Mouse (Mus musculus) CH12.LX (cell line): ENCODE data around the gene Scyl1. TPM values are rescaled to one million over a fixed set of nuclear protein-coding genes. Genes with fewer than 3 reads are reported as not detected.

ENCODE experiments used
- DNase-seq: peaks from one replicate; pipeline ENCODE4 v3.0.0-alpha.2; 2013; ENCODE audit errors: extremely low read depth
- H3K27ac ChIP-seq: 2 replicates; pipeline ENCODE4 v1.5.1; 2012; ENCODE audit warnings: low read depth, mild to moderate bottlenecking, control low read depth, moderate library complexity; ENCODE audit not compliant: insufficient read depth
- H3K27me3 ChIP-seq: replicated peaks from 2 replicates; pipeline ENCODE3; 2012; ENCODE audit warnings: inconsistent platforms
- H3K36me3 ChIP-seq, 2 experiments: replicated peaks in 1 of 2; 2 replicates each; pipeline versions ENCODE3 to v1.6.1; 2012; ENCODE audit warnings: inconsistent platforms in 1 of 2, low read length in 1 of 2, mild to moderate bottlenecking in 1 of 2, mixed read lengths in 1 of 2, moderate library complexity in 1 of 2; ENCODE audit not compliant: control insufficient read depth in 1 of 2, insufficient read depth in 1 of 2
- H3K4me1 ChIP-seq, 2 experiments: 2 replicates each; pipeline ENCODE4 v1.6.1; 2012; ENCODE audit warnings: inconsistent platforms in 1 of 2, moderate library complexity in 1 of 2; ENCODE audit not compliant: insufficient read depth in 2 of 2, control insufficient read depth in 1 of 2
- H3K4me2 ChIP-seq: 2 replicates; pipeline ENCODE4 v1.6.1; 2012; ENCODE audit warnings: low read depth, mild to moderate bottlenecking, control low read depth; ENCODE audit not compliant: poor library complexity, insufficient read depth, severe bottlenecking
- H3K4me3 ChIP-seq, 3 experiments: fragments of 150-350 bp in 1 of 3; sonication (generic) in 1 of 3; replicated peaks in 1 of 3; 2 replicates each; pipeline versions ENCODE3 to v1.5.1; 2011 to 2012; ENCODE audit warnings: low read depth in 2 of 3, low read length in 2 of 3, mild to moderate bottlenecking in 2 of 3, moderate library complexity in 2 of 3, control low read depth in 1 of 3, improper control_type of control experiment in 1 of 3, inconsistent platforms in 1 of 3, mixed read lengths in 1 of 3; ENCODE audit not compliant: poor library complexity in 1 of 3
- H3K79me2 ChIP-seq: replicated peaks from 2 replicates; pipeline ENCODE4 v1.6.1; 2012; ENCODE audit warnings: mild to moderate bottlenecking, moderate library complexity; ENCODE audit not compliant: control insufficient read depth, poor library complexity, insufficient read depth, severe bottlenecking; ENCODE audit errors: extremely low read depth
- H3K9ac ChIP-seq: 2 replicates; pipeline ENCODE4 v1.6.1; 2012; ENCODE audit warnings: low read depth, mild to moderate bottlenecking, control low read depth, moderate library complexity; ENCODE audit not compliant: insufficient read depth
- H3K9me3 ChIP-seq: replicated peaks from 2 replicates; pipeline ENCODE3; 2012; ENCODE audit warnings: low read length, inconsistent platforms, mixed read lengths
- BHLHE40 ChIP-seq: IDR thresholded peaks from 2 replicates; pipeline ENCODE4 v1.6.1; 2011; ENCODE audit warnings: mild to moderate bottlenecking, low read depth, low read length, improper control_type of control experiment
- CHD1 ChIP-seq: IDR thresholded peaks from 2 replicates; pipeline ENCODE4 v1.6.1; 2012; ENCODE audit warnings: low read depth, low read length, improper control_type of control experiment, inconsistent platforms
- CHD2 ChIP-seq: IDR thresholded peaks from 2 replicates; pipeline ENCODE4 v1.6.1; 2011; ENCODE audit warnings: low read length, improper control_type of control experiment
- E2F4 ChIP-seq: IDR thresholded peaks from 2 replicates; pipeline ENCODE4 v1.6.1; 2011; ENCODE audit warnings: low read depth, low read length, improper control_type of control experiment; ENCODE audit not compliant: insufficient replicate concordance
- ELF1 ChIP-seq: IDR thresholded peaks from 2 replicates; pipeline ENCODE4 v1.6.1; 2014; ENCODE audit warnings: low read depth, mild to moderate bottlenecking, inconsistent platforms, low read length, improper control_type of control experiment
- EP300 ChIP-seq: IDR thresholded peaks from 2 replicates; pipeline ENCODE4 v1.6.1; 2011; ENCODE audit warnings: low read length, improper control_type of control experiment
- GABPA ChIP-seq: IDR thresholded peaks from 2 replicates; pipeline ENCODE4 v1.6.1; 2012; ENCODE audit warnings: low read depth, low read length, improper control_type of control experiment, inconsistent platforms; ENCODE audit not compliant: insufficient replicate concordance
- HCFC1 ChIP-seq: IDR thresholded peaks from 2 replicates; pipeline ENCODE4 v1.6.1; 2012; ENCODE audit warnings: low read depth, mild to moderate bottlenecking, inconsistent platforms, low read length, improper control_type of control experiment
- JUN ChIP-seq: IDR thresholded peaks from 2 replicates; pipeline ENCODE4 v1.6.1; 2011; ENCODE audit warnings: low read depth, mild to moderate bottlenecking, low read length, improper control_type of control experiment, moderate library complexity; ENCODE audit not compliant: insufficient read depth
- JUND ChIP-seq: conservative IDR thresholded peaks from 2 replicates; pipeline ENCODE4 v1.6.1; 2011; ENCODE audit warnings: low read depth, low read length, improper control_type of control experiment
- KAT2A ChIP-seq: IDR thresholded peaks from 2 replicates; pipeline ENCODE4 v1.6.1; 2012; ENCODE audit warnings: low read length, improper control_type of control experiment, inconsistent platforms; ENCODE audit not compliant: insufficient replicate concordance
- MAFK ChIP-seq: IDR thresholded peaks from 2 replicates; pipeline ENCODE4 v1.6.1; 2011; ENCODE audit warnings: low read length, improper control_type of control experiment; ENCODE audit not compliant: insufficient replicate concordance
- MAX ChIP-seq: IDR thresholded peaks from 2 replicates; pipeline ENCODE4 v1.6.1; 2011; ENCODE audit warnings: low read length, improper control_type of control experiment
- MAZ ChIP-seq: IDR thresholded peaks from 2 replicates; pipeline ENCODE4 v1.6.1; 2012; ENCODE audit warnings: low read depth, mild to moderate bottlenecking, inconsistent platforms, low read length, improper control_type of control experiment, moderate library complexity
- MXI1 ChIP-seq: IDR thresholded peaks from 2 replicates; pipeline ENCODE4 v1.6.1; 2011; ENCODE audit warnings: mild to moderate bottlenecking, low read depth, low read length, improper control_type of control experiment
- MYC ChIP-seq: IDR thresholded peaks from 2 replicates; pipeline ENCODE4 v1.6.1; 2011; ENCODE audit warnings: low read depth, mild to moderate bottlenecking, improper control_type of control experiment, low read length
- NELFE ChIP-seq: IDR thresholded peaks from 2 replicates; pipeline ENCODE4 v1.6.1; 2011; ENCODE audit warnings: low read depth, low read length, improper control_type of control experiment
- NRF1 ChIP-seq: IDR thresholded peaks from 2 replicates; pipeline ENCODE4 v1.6.1; 2014; ENCODE audit warnings: low read depth, mild to moderate bottlenecking, inconsistent platforms, low read length, improper control_type of control experiment, moderate library complexity
- POLR2A ChIP-seq: IDR thresholded peaks from 2 replicates; pipeline ENCODE4 v1.6.1; 2011; ENCODE audit warnings: low read depth, mild to moderate bottlenecking, improper control_type of control experiment, low read length
- RAD21 ChIP-seq: IDR thresholded peaks from 2 replicates; pipeline ENCODE4 v1.6.1; 2011; ENCODE audit warnings: low read depth, mild to moderate bottlenecking, low read length, improper control_type of control experiment, moderate library complexity
- RCOR1 ChIP-seq: conservative IDR thresholded peaks from 2 replicates; pipeline ENCODE4 v1.6.1; 2012; ENCODE audit warnings: low read depth, mild to moderate bottlenecking, inconsistent platforms, low read length, improper control_type of control experiment
- SIN3A ChIP-seq: IDR thresholded peaks from 2 replicates; pipeline ENCODE4 v1.6.1; 2012; ENCODE audit warnings: low read length, improper control_type of control experiment, inconsistent platforms
- TBP ChIP-seq: conservative IDR thresholded peaks from 2 replicates; pipeline ENCODE4 v1.6.1; 2011; ENCODE audit warnings: low read depth, low read length, improper control_type of control experiment
- TCF12 ChIP-seq: IDR thresholded peaks from 2 replicates; pipeline ENCODE4 v1.6.1; 2014; ENCODE audit warnings: low read depth, mild to moderate bottlenecking, inconsistent platforms, low read length, improper control_type of control experiment
- UBTF ChIP-seq: IDR thresholded peaks from 2 replicates; pipeline ENCODE4 v1.6.1; 2012; ENCODE audit warnings: low read depth, mild to moderate bottlenecking, inconsistent platforms, low read length, improper control_type of control experiment, moderate library complexity
- USF1 ChIP-seq: IDR thresholded peaks from 2 replicates; pipeline ENCODE4 v1.6.1; 2014; ENCODE audit warnings: low read depth, mild to moderate bottlenecking, inconsistent platforms, low read length, improper control_type of control experiment
- ZC3H11A ChIP-seq: IDR thresholded peaks from 2 replicates; pipeline ENCODE4 v1.6.1; 2012; ENCODE audit warnings: low read depth, mild to moderate bottlenecking, inconsistent platforms, low read length, improper control_type of control experiment
- ZKSCAN1 ChIP-seq: IDR thresholded peaks from 2 replicates; pipeline ENCODE4 v1.6.1; 2012; ENCODE audit warnings: low read depth, inconsistent platforms, low read length, improper control_type of control experiment, borderline replicate concordance
- ZMIZ1 ChIP-seq: IDR thresholded peaks from 2 replicates; pipeline ENCODE4 v1.6.1; 2012; ENCODE audit warnings: low read depth, mild to moderate bottlenecking, inconsistent platforms, low read length, improper control_type of control experiment
- ZNF384 ChIP-seq: IDR thresholded peaks from 2 replicates; pipeline ENCODE4 v1.6.1; 2012; ENCODE audit warnings: low read depth, low read length, improper control_type of control experiment, inconsistent platforms
- dilution Hi-C: fragments of 300-500 bp; cut with MboI; formaldehyde crosslinking; loops from 2 replicates; pipeline ENCODE4 v1.14.3; 2020; ENCODE audit warnings: low sequenced_read_pairs; ENCODE audit not compliant: extremely low pct_unique_long_range_greater_than_20kb, extremely low pct_ligation_motif_present
- in situ Hi-C: fragments of 300-500 bp; cut with MboI; formaldehyde crosslinking; loops from 3 replicates; pipeline ENCODE4 v1.14.3; 2019; ENCODE audit warnings: low sequenced_read_pairs, low pct_ligation_motif_present, low pct_unique_long_range_greater_than_20kb, mixed read lengths
- polyA plus RNA-seq: library from polyadenylated mRNA; unstranded; fragments of >175 nt; gene quantifications from 2 replicates; pipeline ENCODE4 v1.2.1, GENCODE M21; 2012; ENCODE audit warnings: low read depth; ENCODE audit not compliant: insufficient read length
- total RNA-seq, 2 experiments: library from RNA; depleted of rRNA; stranded (reverse); fragments of 300-350 nt in 1 of 2; fragments of >200 nt in 1 of 2; gene quantifications; 2 replicates each; pipeline ENCODE4 v1.2.3; 2012 to 2014

Scyl1 gene
- total and polyA plus RNA-seq, 3 experiments: 35.1 to 56.1 (median 49.8) TPM

- H3K4me1 ChIP-seq: peaks cover 20 to 51% of the 10 kb centered on the region in 2 experiments
- TF ChIP-seq MXI1: 0 out of 2 replicates have a peak, but pooled peaks have one; percentile 14
- no peak for TF ChIP-seq MYC
- H3K9me3 ChIP-seq: no peaks in the 10 kb centered on the region
- peak overlapping the region; percentile 64 to 87 (median 74) for H3K4me3 ChIP-seq
- no peak overlapping the region for H3K27ac ChIP-seq
- dilution Hi-C loops (no loop called here), in situ Hi-C loops (no loop called here)
- DNase-seq: no peak
- H3K79me2 ChIP-seq: peaks cover 14% of the 10 kb centered on the region
- H3K4me2 ChIP-seq: peak overlapping the region; percentile 82
- peak overlapping the region; percentile 70 for H3K9ac ChIP-seq
- peaks cover 1% of the 10 kb centered on the region for H3K27me3 ChIP-seq
- H3K36me3 ChIP-seq: peaks cover 2 to 21% of the 10 kb centered on the region in 2 experiments
Measured at GRCm38 (mm10) chr19:5728631-5729443, 42.4 kb downstream of the Scyl1 start.

- Histone ChIP-seq H3K9ac (no peak overlapping the region), H3K36me3 (peaks cover 8 to 30% of the 10 kb centered on the region in 2 experiments)
- peak; percentile 56; the same call in 1 of the 2 replicates for TF ChIP-seq MXI1
- no peak for TF ChIP-seq UBTF
- 0 out of 2 replicates have a peak, but pooled peaks have one; percentile 4 for TF ChIP-seq POLR2A
- TF ChIP-seq NELFE: peak; percentile 67
- TF ChIP-seq TBP: 0 out of 2 replicates have a peak, but pooled peaks have one; percentile 19
- no peak for TF ChIP-seq CHD1
- TF ChIP-seq ZKSCAN1: no peak
- peak; percentile 15; the same call in 1 of the 2 replicates for TF ChIP-seq EP300
- peak; percentile 47; the same call in 1 of the 2 replicates for TF ChIP-seq ZMIZ1
- TF ChIP-seq TCF12: peak; percentile 58
- TF ChIP-seq NRF1: 0 out of 2 replicates have a peak, but pooled peaks have one; percentile 21
- no peak for TF ChIP-seq HCFC1
- no peak for TF ChIP-seq MAX
- TF ChIP-seq KAT2A: no peak
- 0 out of 2 replicates have a peak, but pooled peaks have one; percentile 67 for TF ChIP-seq MAZ
- TF ChIP-seq JUN: no peak; the same call in 1 of the 2 replicates
- TF ChIP-seq JUND: peak; percentile 41; the same call in 1 of the 2 replicates
- TF ChIP-seq E2F4: no peak
- TF ChIP-seq ZNF384: no peak
- TF ChIP-seq SIN3A: peak; percentile 83
- no peak for TF ChIP-seq MAFK
- no peak for TF ChIP-seq USF1
- peak; percentile 6; the same call in 1 of the 2 replicates for TF ChIP-seq CHD2
- TF ChIP-seq GABPA: no peak
- 0 out of 2 replicates have a peak, but pooled peaks have one; percentile 60 for TF ChIP-seq RCOR1
- TF ChIP-seq BHLHE40: peak; percentile 42
- peak; percentile 51 for TF ChIP-seq ELF1
- peak; percentile 29; the same call in 1 of the 2 replicates for TF ChIP-seq ZC3H11A
- peak; percentile 75 for TF ChIP-seq RAD21
Measured at GRCm38 (mm10) chr19:5727701-5728100, 43.5 kb downstream of the Scyl1 start.

More at GRCm38 (mm10) chr19:5727701-5728100, 43.5 kb downstream of the Scyl1 start:
- Histone ChIP-seq H3K9me3 (no peaks in the 10 kb centered on the region), H3K27ac (peak overlapping the region; percentile 20), H3K4me2 (peak overlapping the region; percentile 57), H3K79me2 (peaks cover 26% of the 10 kb centered on the region), H3K27me3 (no peaks in the 10 kb centered on the region), H3K4me1 (peaks cover 21 to 62% of the 10 kb centered on the region in 2 experiments), H3K4me3 (peak overlapping the region; percentile 38 to 75 (median 41))
- in situ Hi-C loops (no loop called here), dilution Hi-C loops (no loop called here)
- DNase-seq: peak; percentile 80
